In genomic region chr6:84156481-84157025, GRCm38 (mm10) we compare ENCODE assay signal across 16 mouse cellular contexts.
DNase-seq lines count a peak whose midpoint lies in the region; ATAC-seq and TF ChIP-seq lines count a peak whose summit lies in the region.
"Had no signal": no experiment of that assay in that cellular context is flagged by ENCODE, and none has a peak within 500 bp of the region (broad histone marks: within the 10 kb centered on the region; RNA-seq: fewer than 3 reads in every experiment).

No protein-coding gene starts in this region.

- no peak for TF ChIP-seq CTCF in gastrocnemius, adult 2 months (IDR thresholded peaks at IDR 0.05)
- no peak for TF ChIP-seq CTCF in intestine, postnatal 0 days (IDR thresholded peaks at IDR 0.05; ENCODE audit: low read depth)

- WGBS in heart, embryonic 16.5 days: 58% methylated on average over 4 of the region's 4 CpGs
- 75% methylated on average over 4 of the region's 4 CpGs for WGBS in intestine, postnatal 0 days

- ATAC-seq in heart, embryonic 16.5 days (replicated peaks; ENCODE audit: extremely low read depth, insufficient read depth, low FRiP score): no peak
- no peak for ATAC-seq in erythroblast, adult 5-6 weeks (replicated peaks; ENCODE audit: low FRiP score, poor library complexity, severe bottlenecking)
- no peak for ATAC-seq in intestine, postnatal 0 days
- ATAC-seq: forebrain, embryonic 13.5 days; inflammation-experienced regulatory T-cells, adult 6 months had no signal

- H3K36me3 ChIP-seq in heart, embryonic 16.5 days (ENCODE audit: control insufficient read depth, insufficient read depth): peaks cover 11% of the 10 kb centered on the region
- no peaks in the 10 kb centered on the region for H3K36me3 ChIP-seq in intestine, postnatal 0 days (ENCODE audit: control insufficient read depth, insufficient read depth)
- H3K36me3 ChIP-seq: embryonic facial prominence, embryonic 15.5 days had no signal

- H3K9me3 ChIP-seq in heart, embryonic 16.5 days (replicated peaks; ENCODE audit: control insufficient read depth, low read length): no peaks in the 10 kb centered on the region
- H3K9me3 ChIP-seq in intestine, postnatal 0 days (ENCODE audit: control insufficient read depth): no peaks in the 10 kb centered on the region
- H3K9me3 ChIP-seq: embryonic facial prominence, embryonic 15.5 days; forebrain, embryonic 13.5 days had no signal

- peaks cover 19% of the 10 kb centered on the region for H3K4me1 ChIP-seq in heart, embryonic 16.5 days (ENCODE audit: control insufficient read depth, insufficient read depth, low read length)
- H3K4me1 ChIP-seq in intestine, postnatal 0 days (replicated peaks; ENCODE audit: control insufficient read depth, insufficient read depth, low read length): no peaks in the 10 kb centered on the region
- H3K4me1 ChIP-seq: forebrain, embryonic 13.5 days had no signal

- peak; percentile 46 for DNase-seq in gastrocnemius, adult 2 months
- DNase-seq in gastrocnemius, postnatal 36 days: no peak
- DNase-seq in heart, adult 11 months: no peak
- DNase-seq in adrenal gland, postnatal 36 days: peak; percentile 73 to 76
- DNase-seq in spleen, postnatal 14 days (ENCODE audit: low spot score in 2 of 2): no peak
- DNase-seq: B cell, adult 2 months; cerebellum, adult 11 months; retina, postnatal 1 day had no signal

- 0 out of 2 replicates have a peak overlapping the region, but pooled peaks have one; percentile 52 for H3K9ac ChIP-seq in heart, embryonic 16.5 days (ENCODE audit: low read length)
- H3K9ac ChIP-seq in intestine, postnatal 0 days (ENCODE audit: low read depth, low read length): no peak overlapping the region
- H3K9ac ChIP-seq: embryonic facial prominence, embryonic 15.5 days; forebrain, embryonic 13.5 days had no signal

- H3K4me3 ChIP-seq in gastrocnemius, adult 2 months: no peak overlapping the region
- H3K4me3 ChIP-seq in heart, embryonic 16.5 days (ENCODE audit: low read length): no peak overlapping the region
- no peak overlapping the region for H3K4me3 ChIP-seq in intestine, postnatal 0 days (ENCODE audit: low read depth, low read length)
- H3K4me3 ChIP-seq: embryonic facial prominence, embryonic 15.5 days; forebrain, embryonic 13.5 days; layer of hippocampus, adult 2 months had no signal

- intact Hi-C loops in gastrocnemius, adult 2 months (cut with DNase I): loop anchor here (5.0 kb wide), 1 partner anchor 56 kb away; no protein-coding TSS in a partner anchor
- intact Hi-C loops in gastrocnemius, postnatal 36 days (cut with DNase I): no loop called here

- H3K27ac ChIP-seq in gastrocnemius, adult 2 months: peak overlapping the region; percentile 90
- H3K27ac ChIP-seq in heart, embryonic 16.5 days (ENCODE audit: low read length): peak overlapping the region; percentile 87
- H3K27ac ChIP-seq in intestine, postnatal 0 days (ENCODE audit: low read depth, low read length): no peak overlapping the region
- H3K27ac ChIP-seq: embryonic facial prominence, embryonic 15.5 days; forebrain, embryonic 13.5 days; kidney, postnatal 0 days; layer of hippocampus, adult 2 months had no signal

- H3K4me2 ChIP-seq in heart, embryonic 16.5 days (ENCODE audit: low read depth, low read length): no peak overlapping the region
- H3K4me2 ChIP-seq in intestine, postnatal 0 days (replicated peaks; ENCODE audit: low read depth): no peak overlapping the region
- H3K4me2 ChIP-seq: embryonic facial prominence, embryonic 15.5 days; forebrain, embryonic 13.5 days had no signal

- H3K27me3 ChIP-seq in heart, embryonic 16.5 days (ENCODE audit: control insufficient read depth, insufficient read depth, low read length): no peaks in the 10 kb centered on the region
- H3K27me3 ChIP-seq in intestine, postnatal 0 days (replicated peaks; ENCODE audit: control insufficient read depth, insufficient read depth, low read length): no peaks in the 10 kb centered on the region
- H3K27me3 ChIP-seq: embryonic facial prominence, embryonic 15.5 days; forebrain, embryonic 13.5 days had no signal

Comparison
In these comparisons a context has a peak if more than half of its experiments do, and no peak if none do; other contexts are left out.
1. DNase-seq: peak in gastrocnemius, adult 2 months (single experiment) and adrenal gland, postnatal 36 days (2 of 2); none in gastrocnemius, postnatal 36 days (0 of 2), heart, adult 11 months (single experiment) and spleen, postnatal 14 days (0 of 2).